ENCODE assay signal across 12 mouse cellular contexts in the genomic region with DNA sequence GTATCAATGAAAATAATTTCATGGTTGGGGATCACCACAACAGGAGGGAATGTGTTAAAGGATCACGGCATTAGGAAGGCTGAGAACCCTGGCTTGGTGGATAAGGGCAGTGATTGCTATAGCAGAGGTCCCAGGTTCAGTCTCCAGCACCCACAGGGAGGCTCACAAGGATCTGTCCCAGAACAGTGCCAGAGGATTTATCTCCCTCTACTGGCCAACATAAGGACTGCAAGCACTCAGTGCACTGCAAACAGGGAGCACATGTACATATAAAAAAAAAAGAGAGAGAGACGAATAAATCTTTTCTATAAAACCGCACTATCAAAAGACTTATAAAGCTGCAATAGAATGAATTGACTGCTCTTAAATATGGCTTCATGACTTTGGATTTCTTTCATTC. TPM values are rescaled to one million over a fixed set of nuclear protein-coding genes. Genes with fewer than 3 reads are reported as not detected.
DNase-seq lines count a peak whose midpoint lies in the region; ATAC-seq and TF ChIP-seq lines count a peak whose summit lies in the region.
"Had no signal": no experiment of that assay in that cellular context is flagged by ENCODE, and none has a peak within 500 bp of the region (broad histone marks: within the 10 kb centered on the region; RNA-seq: fewer than 3 reads in every experiment).

No protein-coding gene starts in this region.

- TF ChIP-seq POLR2A in heart, adult 2 months (IDR thresholded peaks at IDR 0.05; ENCODE audit: insufficient read depth, low read depth, low read length), result no peak

- 85% methylated on average over 3 of the region's 3 CpGs for WGBS in heart, adult 2 months
- 90% methylated on average over 3 of the region's 3 CpGs for WGBS in midbrain, embryonic 11.5 days
- WGBS in midbrain, embryonic 10.5 days, result 85% methylated on average over 3 of the region's 3 CpGs

- intact Hi-C loops in heart, adult 2 months (cut with DNase I), result no loop called here

- ATAC-seq in midbrain, embryonic 11.5 days (ENCODE audit: low FRiP score), result no peak
- peak; percentile 68 for ATAC-seq in megakaryocyte progenitor cell, adult 5-6 weeks (replicated peaks; ENCODE audit: poor library complexity)

- peak; percentile 58 for TF ChIP-seq CTCF in heart, adult 2 months (IDR thresholded peaks at IDR 0.05)

- H3K4me1 ChIP-seq in heart, adult 2 months (ENCODE audit: control insufficient read depth, insufficient read depth, low read length), result no peaks in the 10 kb centered on the region
- no peaks in the 10 kb centered on the region for H3K4me1 ChIP-seq in midbrain, embryonic 11.5 days (ENCODE audit: control insufficient read depth, insufficient read depth, low read length)
- peaks cover 3% of the 10 kb centered on the region; the same call in 1 of the 2 replicates for H3K4me1 ChIP-seq in midbrain, embryonic 10.5 days
- H3K4me1 ChIP-seq: embryonic facial prominence, embryonic 15.5 days; limb, embryonic 15.5 days; neural tube, embryonic 12.5 days had no signal

- H3K4me3 ChIP-seq in heart, adult 2 months, result no peak overlapping the region
- H3K4me3 ChIP-seq in midbrain, embryonic 11.5 days (ENCODE audit: low read depth, low read length), result no peak overlapping the region
- H3K4me3 ChIP-seq in midbrain, embryonic 10.5 days, result no peak overlapping the region
- H3K4me3 ChIP-seq: embryonic facial prominence, embryonic 15.5 days; limb, embryonic 15.5 days; neural tube, embryonic 12.5 days had no signal

- no peak overlapping the region for H3K9ac ChIP-seq in heart, adult 2 months (ENCODE audit: low read depth, low read length)
- H3K9ac ChIP-seq in midbrain, embryonic 11.5 days (ENCODE audit: low read length), result no peak overlapping the region
- H3K9ac ChIP-seq: embryonic facial prominence, embryonic 15.5 days; limb, embryonic 15.5 days; neural tube, embryonic 12.5 days had no signal

- no peaks in the 10 kb centered on the region for H3K36me3 ChIP-seq in heart, adult 2 months (ENCODE audit: control insufficient read depth, insufficient read depth, low read length)
- no peaks in the 10 kb centered on the region for H3K36me3 ChIP-seq in midbrain, embryonic 11.5 days (ENCODE audit: control insufficient read depth, insufficient read depth, low read length)
- no peaks in the 10 kb centered on the region for H3K36me3 ChIP-seq in midbrain, embryonic 10.5 days
- H3K36me3 ChIP-seq: embryonic facial prominence, embryonic 15.5 days; limb, embryonic 15.5 days; neural tube, embryonic 12.5 days had no signal

- no peak overlapping the region for H3K4me2 ChIP-seq in midbrain, embryonic 11.5 days
- H3K4me2 ChIP-seq: embryonic facial prominence, embryonic 15.5 days; limb, embryonic 15.5 days; neural tube, embryonic 12.5 days had no signal

- H3K9me3 ChIP-seq in midbrain, embryonic 11.5 days (ENCODE audit: control insufficient read depth, low read length), result no peaks in the 10 kb centered on the region
- H3K9me3 ChIP-seq in midbrain, embryonic 10.5 days (replicated peaks), result no peaks in the 10 kb centered on the region
- H3K9me3 ChIP-seq: embryonic facial prominence, embryonic 15.5 days; limb, embryonic 15.5 days; neural tube, embryonic 12.5 days had no signal

- no peak for TF ChIP-seq EP300 in heart, adult 2 months (IDR thresholded peaks at IDR 0.05; ENCODE audit: insufficient read depth, low read depth, low read length)

- DNase-seq in heart, adult 2 months, result no peak
- DNase-seq in heart, adult 9 months (ENCODE audit: low spot score in 2 of 2), result no peak
- peak; percentile 87 for DNase-seq in midbrain, embryonic 11.5 days (ENCODE audit: low spot score, missing footprints)
- no peak for DNase-seq in midbrain, embryonic 10.5 days (ENCODE audit: low spot score)
- peak; percentile 34 for DNase-seq in WW6 (ENCODE audit: low read depth, low spot score)
- no peak for DNase-seq in left cerebral cortex, adult 8-10 months (ENCODE audit: low spot score in 2 of 2)
- no peak for DNase-seq in left cerebral cortex, adult 9 months (ENCODE audit: low spot score in 2 of 2)
- DNase-seq: kidney, adult 18-20 months had no signal

- H3K79me2 ChIP-seq in heart, adult 2 months (replicated peaks; ENCODE audit: control insufficient read depth, insufficient read depth, low read length), result no peaks in the 10 kb centered on the region

- H3K27me3 ChIP-seq in heart, adult 2 months (ENCODE audit: control insufficient read depth, insufficient read depth, low read length), result no peaks in the 10 kb centered on the region
- H3K27me3 ChIP-seq in midbrain, embryonic 11.5 days (ENCODE audit: control insufficient read depth, insufficient read depth, low read length), result no peaks in the 10 kb centered on the region
- H3K27me3 ChIP-seq in midbrain, embryonic 10.5 days (ENCODE audit: low read depth, poor library complexity, severe bottlenecking), result no peaks in the 10 kb centered on the region
- H3K27me3 ChIP-seq: embryonic facial prominence, embryonic 15.5 days; limb, embryonic 15.5 days; neural tube, embryonic 12.5 days had no signal

- H3K27ac ChIP-seq in heart, adult 2 months, result no peak overlapping the region
- H3K27ac ChIP-seq in midbrain, embryonic 11.5 days (ENCODE audit: low read depth, low read length), result no peak overlapping the region
- H3K27ac ChIP-seq in midbrain, embryonic 10.5 days (replicated peaks), result no peak overlapping the region
- H3K27ac ChIP-seq: embryonic facial prominence, embryonic 15.5 days; limb, embryonic 15.5 days; neural tube, embryonic 12.5 days had no signal

RNA-seq across cellular contexts. Expression of gene Wdr72, which starts 43.9 kb away (rescaled TPM):
- under 1 TPM; 0.23 to 0.25 TPM for total RNA-seq in heart, adult 2 months (2021)
- 0.03 and 0.18 TPM in 2 replicates for polyA plus RNA-seq in heart, adult 2 months (2012; rRNA removed)
- 0.90 and 0.91 TPM in 2 replicates for polyA plus RNA-seq in midbrain, embryonic 11.5 days (2014; fragmentation: Nextera tagmentation; extraction: Ambion mirVana)
- 0.70 and 0.75 TPM in 2 replicates for polyA plus RNA-seq in midbrain, embryonic 10.5 days (2016; fragmentation: Nextera tagmentation; extraction: Ambion mirVana)
- not detected in 2 replicates for total RNA-seq in megakaryocyte progenitor cell, adult 5-6 weeks (2015)
- not detected in 2 replicates for total RNA-seq in megakaryocyte progenitor cell, adult 5-6 weeks (2017)
- total RNA-seq in left cerebral cortex, adult 8-10 months (2022), result under 1 TPM in 3 of 4 experiments, not detected in 1; 0.07 to 0.16 (median 0.11) TPM

Comparison
In these comparisons a context has a peak if more than half of its experiments do, and no peak if none do; other contexts are left out.
1. DNase-seq: peak in midbrain, embryonic 11.5 days (single experiment) and WW6 (single experiment); none in heart, adult 2 months (0 of 2), heart, adult 9 months (0 of 2), midbrain, embryonic 10.5 days (single experiment), left cerebral cortex, adult 8-10 months (0 of 2) and left cerebral cortex, adult 9 months (0 of 2).